Mouse (Mus musculus): ENCODE data around the gene Fbxw28. TPM values are rescaled to one million over a fixed set of nuclear protein-coding genes. Genes with fewer than 3 reads are reported as not detected.
"Not testable (repeated sequence)": the region's sequence is repeated elsewhere in the genome, so short reads cannot be mapped to it uniquely, and the experiment has no call there.

Fbxw28 gene
- polyA plus RNA-seq (2015; fragmentation: Nextera tagmentation; extraction: Ambion mirVana), result not detected in 2 replicates

DNA sequence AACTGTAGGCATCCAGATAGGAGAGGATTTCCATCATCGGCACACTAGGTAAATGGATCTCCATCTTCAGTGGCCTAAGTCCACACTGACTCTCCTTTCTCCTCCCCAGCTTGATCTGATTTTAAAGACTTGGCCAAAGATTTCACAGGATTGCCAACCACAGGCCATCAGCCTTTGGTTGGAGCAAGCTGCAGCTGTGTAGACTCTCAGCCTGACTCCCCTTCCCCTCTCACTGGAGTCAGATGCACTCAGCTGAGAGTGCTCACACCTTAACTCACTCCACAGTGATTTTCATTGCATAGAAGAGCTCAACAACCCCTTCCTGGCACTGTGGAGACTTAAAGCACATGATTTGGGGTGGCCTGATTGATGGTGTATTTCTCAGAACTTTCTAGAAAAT, at the start of gene Fbxw28:
TSS of gene Fbxw28 (minus strand) at position 101 of the 400 bp plus-strand sequence.
- not testable (repeated sequence) for ATAC-seq; H3K27me3 ChIP-seq (replicated peaks; ENCODE audit: control insufficient read depth, insufficient read depth, low read length)
- no CpG with 5 or more reads among the region's 1 CpGs for WGBS

DNA sequence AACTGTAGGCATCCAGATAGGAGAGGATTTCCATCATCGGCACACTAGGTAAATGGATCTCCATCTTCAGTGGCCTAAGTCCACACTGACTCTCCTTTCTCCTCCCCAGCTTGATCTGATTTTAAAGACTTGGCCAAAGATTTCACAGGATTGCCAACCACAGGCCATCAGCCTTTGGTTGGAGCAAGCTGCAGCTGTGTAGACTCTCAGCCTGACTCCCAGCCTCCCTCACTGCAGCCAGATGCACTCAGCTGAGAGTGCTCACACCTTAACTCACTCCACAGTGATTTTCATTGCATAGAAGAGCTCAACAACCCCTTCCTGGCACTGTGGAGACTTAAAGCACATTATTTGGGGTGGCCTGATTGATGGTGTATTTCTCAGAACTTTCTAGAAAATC, 51.9 kb downstream of the Fbxw28 start, which contains the start of gene Fbxw14:
TSS of gene Fbxw14 (minus strand) at position 101 of the 400 bp plus-strand sequence.
- H3K9ac ChIP-seq (ENCODE audit: low read depth, low read length); ATAC-seq; H3K9me3 ChIP-seq (ENCODE audit: control insufficient read depth); H3K4me2 ChIP-seq (replicated peaks; ENCODE audit: low read depth); H3K4me3 ChIP-seq (ENCODE audit: low read depth, low read length); H3K27ac ChIP-seq (ENCODE audit: low read depth, low read length); H3K4me1 ChIP-seq (replicated peaks; ENCODE audit: control insufficient read depth, insufficient read depth, low read length); H3K27me3 ChIP-seq (replicated peaks; ENCODE audit: control insufficient read depth, insufficient read depth, low read length); H3K36me3 ChIP-seq (ENCODE audit: control insufficient read depth, insufficient read depth): not testable (repeated sequence)
- no CpG with 5 or more reads among the region's 1 CpGs for WGBS

More for the DNA sequence above, at the start of gene Fbxw28:
- not testable (repeated sequence) for H3K4me3 ChIP-seq (ENCODE audit: low read depth, low read length); H3K9ac ChIP-seq (ENCODE audit: low read depth, low read length); H3K36me3 ChIP-seq (ENCODE audit: control insufficient read depth, insufficient read depth); H3K9me3 ChIP-seq (ENCODE audit: control insufficient read depth); H3K4me1 ChIP-seq (replicated peaks; ENCODE audit: control insufficient read depth, insufficient read depth, low read length); H3K27ac ChIP-seq (ENCODE audit: low read depth, low read length); H3K4me2 ChIP-seq (replicated peaks; ENCODE audit: low read depth)

Other genes starting within 250 kb of the Fbxw28 start
- gene Plxnb1, start 244.3 kb downstream of the Fbxw28 start, polyA plus RNA-seq (2015; fragmentation: Nextera tagmentation; extraction: Ambion mirVana), result 1.3 and 1.6 TPM in 2 replicates
- not detected in 2 replicates for gene Fbxw21, start 177.6 kb downstream of the Fbxw28 start, polyA plus RNA-seq (2015; fragmentation: Nextera tagmentation; extraction: Ambion mirVana)
- not detected in 2 replicates for gene Fbxw13, start 143.7 kb downstream of the Fbxw28 start, polyA plus RNA-seq (2015; fragmentation: Nextera tagmentation; extraction: Ambion mirVana)
- not detected in 2 replicates for gene Fbxw20, start 104.9 kb downstream of the Fbxw28 start, polyA plus RNA-seq (2015; fragmentation: Nextera tagmentation; extraction: Ambion mirVana)
- gene Fbxw14, start 52.0 kb downstream of the Fbxw28 start, polyA plus RNA-seq (2015; fragmentation: Nextera tagmentation; extraction: Ambion mirVana), result not detected in 2 replicates
- not detected in 2 replicates for gene Fbxw22, start 64.6 kb upstream of the Fbxw28 start, polyA plus RNA-seq (2015; fragmentation: Nextera tagmentation; extraction: Ambion mirVana)
- gene Fbxw16, start 109.5 kb upstream of the Fbxw28 start, polyA plus RNA-seq (2015; fragmentation: Nextera tagmentation; extraction: Ambion mirVana), result not detected in 2 replicates
- not detected in 2 replicates for gene Fbxw19, start 156.2 kb upstream of the Fbxw28 start, polyA plus RNA-seq (2015; fragmentation: Nextera tagmentation; extraction: Ambion mirVana)
- gene Fbxw15, start 228.6 kb upstream of the Fbxw28 start, polyA plus RNA-seq (2015; fragmentation: Nextera tagmentation; extraction: Ambion mirVana), result not detected in 2 replicates

Data from intestine, postnatal 0 days (tissue).